21 mouse cellular contexts compared by ENCODE assay signal in genomic region chr4:132490273-132491010, GRCm38 (mm10). TPM values are rescaled to one million over a fixed set of nuclear protein-coding genes. Genes with fewer than 3 reads are reported as not detected.
DNase-seq lines count a peak whose midpoint lies in the region; ATAC-seq and TF ChIP-seq lines count a peak whose summit lies in the region.
"Had no signal": no experiment of that assay in that cellular context is flagged by ENCODE, and none has a peak within 500 bp of the region (broad histone marks: within the 10 kb centered on the region; RNA-seq: fewer than 3 reads in every experiment).

No protein-coding gene starts in this region.

- no peaks in the 10 kb centered on the region for H3K9me3 ChIP-seq in midbrain, embryonic 11.5 days (ENCODE audit: control insufficient read depth, low read length)
- no peaks in the 10 kb centered on the region for H3K9me3 ChIP-seq in midbrain, embryonic 16.5 days (replicated peaks; ENCODE audit: control insufficient read depth, low read length, poor library complexity, severe bottlenecking)
- H3K9me3 ChIP-seq: embryonic facial prominence, embryonic 13.5 days; forebrain, embryonic 12.5 days; heart, embryonic 13.5 days; hindbrain, embryonic 12.5 days had no signal

- no peak for TF ChIP-seq CTCF in bone marrow, adult 2 months (IDR thresholded peaks at IDR 0.05; ENCODE audit: control insufficient read depth, insufficient read depth, low read length)

- no peak overlapping the region for H3K27ac ChIP-seq in midbrain, embryonic 11.5 days (ENCODE audit: low read depth, low read length)
- no peak overlapping the region for H3K27ac ChIP-seq in midbrain, embryonic 16.5 days (ENCODE audit: low read length)
- H3K27ac ChIP-seq in bone marrow, adult 2 months (ENCODE audit: control insufficient read depth, insufficient read depth, low read depth, low read length, poor library complexity): peak overlapping the region; percentile 70; the same call in 1 of the 2 replicates
- H3K27ac ChIP-seq: embryonic facial prominence, embryonic 13.5 days; forebrain, embryonic 12.5 days; heart, embryonic 13.5 days; hindbrain, embryonic 12.5 days had no signal

- whole genome bisulfite sequencing in midbrain, embryonic 11.5 days: 93% methylated on average over 15 of the region's 15 CpGs
- WGBS in midbrain, embryonic 16.5 days: 94% methylated on average over 15 of the region's 15 CpGs
- 39% methylated on average over 15 of the region's 15 CpGs for WGBS in bone marrow, adult 2 months

- ATAC-seq in midbrain, embryonic 11.5 days (ENCODE audit: low FRiP score): no peak
- ATAC-seq in midbrain, embryonic 16.5 days: no peak
- peak; percentile 57 to 67; a peak in 3 of 4 replicates for ATAC-seq in hematopoietic stem cell, adult 5-6 weeks (replicated peaks in 1 of 2; ENCODE audit: insufficient read depth in 1 of 2, low FRiP score in 2 of 2, low TSS enrichment in 1 of 2, low read depth in 1 of 2, poor library complexity in 2 of 2, severe bottlenecking in 2 of 2)
- ATAC-seq: activated CD4-positive, CD25-positive, alpha-beta regulatory T cell, adult 4 months; forebrain, embryonic 16.5 days; hindbrain, embryonic 16.5 days; inflammation-experienced regulatory T-cells, adult 6 months; Patski had no signal

- no peak overlapping the region for H3K9ac ChIP-seq in midbrain, embryonic 11.5 days (ENCODE audit: low read length)
- no peak overlapping the region for H3K9ac ChIP-seq in midbrain, embryonic 16.5 days (ENCODE audit: low read depth, low read length)
- H3K9ac ChIP-seq: embryonic facial prominence, embryonic 13.5 days; forebrain, embryonic 12.5 days; heart, embryonic 13.5 days; hindbrain, embryonic 12.5 days had no signal

- H3K4me2 ChIP-seq in midbrain, embryonic 11.5 days: no peak overlapping the region
- no peak overlapping the region for H3K4me2 ChIP-seq in midbrain, embryonic 16.5 days (ENCODE audit: low read length)
- H3K4me2 ChIP-seq: embryonic facial prominence, embryonic 13.5 days; forebrain, embryonic 12.5 days; heart, embryonic 13.5 days; hindbrain, embryonic 12.5 days had no signal

- H3K4me1 ChIP-seq in midbrain, embryonic 11.5 days (ENCODE audit: control insufficient read depth, insufficient read depth, low read length): no peaks in the 10 kb centered on the region
- no peaks in the 10 kb centered on the region for H3K4me1 ChIP-seq in midbrain, embryonic 16.5 days (ENCODE audit: control insufficient read depth, insufficient read depth, low read length)
- peaks cover 2% of the 10 kb centered on the region; the same call in 1 of the 2 replicates for H3K4me1 ChIP-seq in bone marrow, adult 2 months (ENCODE audit: control insufficient read depth, insufficient read depth, low read length)

- TF ChIP-seq POLR2A in bone marrow, adult 2 months (IDR thresholded peaks at IDR 0.05; ENCODE audit: borderline replicate concordance, control insufficient read depth, low read depth, low read length): no peak

- peak; percentile 64 for DNase-seq in midbrain, embryonic 11.5 days (ENCODE audit: low spot score, missing footprints)
- no peak for DNase-seq in layer of hippocampus, postnatal 25 days (ENCODE audit: extremely low spot score in 1 of 2, low spot score in 1 of 2)
- no peak for DNase-seq in neural tube, embryonic 10.5 days (ENCODE audit: extremely low spot score, low spot score)
- no peak for DNase-seq in lung, postnatal 14 days
- DNase-seq: adrenal gland, postnatal 14 days; cerebellum, adult 2 months; cerebellum, postnatal 10 days; gastrocnemius, postnatal 14 days; heart, postnatal 36 days had no signal

- no peaks in the 10 kb centered on the region for H3K36me3 ChIP-seq in midbrain, embryonic 11.5 days (ENCODE audit: control insufficient read depth, insufficient read depth, low read length)
- no peaks in the 10 kb centered on the region for H3K36me3 ChIP-seq in midbrain, embryonic 16.5 days (ENCODE audit: control insufficient read depth, insufficient read depth, low read length)

- no peaks in the 10 kb centered on the region for H3K27me3 ChIP-seq in midbrain, embryonic 11.5 days (ENCODE audit: control insufficient read depth, insufficient read depth, low read length)
- H3K27me3 ChIP-seq in midbrain, embryonic 16.5 days (ENCODE audit: control insufficient read depth, insufficient read depth, low read depth, low read length): no peaks in the 10 kb centered on the region
- H3K27me3 ChIP-seq: embryonic facial prominence, embryonic 13.5 days; forebrain, embryonic 12.5 days; heart, embryonic 13.5 days; hindbrain, embryonic 12.5 days; Patski had no signal

- no peak overlapping the region for H3K4me3 ChIP-seq in midbrain, embryonic 11.5 days (ENCODE audit: low read depth, low read length)
- no peak overlapping the region for H3K4me3 ChIP-seq in midbrain, embryonic 16.5 days (ENCODE audit: low read depth, low read length)
- H3K4me3 ChIP-seq in bone marrow, adult 2 months (replicated peaks; ENCODE audit: control insufficient read depth, low read depth, low read length): no peak overlapping the region
- H3K4me3 ChIP-seq: embryonic facial prominence, embryonic 13.5 days; forebrain, embryonic 12.5 days; heart, embryonic 13.5 days; hindbrain, embryonic 12.5 days had no signal

RNA-seq across cellular contexts. Expression of gene Sesn2, which starts 19.9 kb away (rescaled TPM):
- polyA plus RNA-seq in midbrain, embryonic 11.5 days (2014; fragmentation: Nextera tagmentation; extraction: Ambion mirVana): 4.9 and 5.1 TPM in 2 replicates
- polyA plus RNA-seq in midbrain, embryonic 16.5 days (2015; fragmentation: Nextera tagmentation; extraction: Ambion mirVana): 9.2 and 10.0 TPM in 2 replicates
- polyA plus RNA-seq in bone marrow, adult 2 months (2011; ENCODE audit: insufficient read depth, insufficient read length, low replicate concordance, missing spikeins): 5.4 and 20.0 TPM in 2 replicates
- total RNA-seq in hematopoietic stem cell, adult 5-6 weeks (2017): 3.9 and 4.0 TPM in 2 replicates
- 10 to 100 TPM; 13.2 to 13.3 TPM for total RNA-seq in layer of hippocampus, postnatal 25 days (2021)

RNA-seq across cellular contexts. Expression of gene Med18, which starts 26.7 kb away (rescaled TPM):
- 19.2 and 22.3 TPM in 2 replicates for polyA plus RNA-seq in midbrain, embryonic 11.5 days (2014; fragmentation: Nextera tagmentation; extraction: Ambion mirVana)
- polyA plus RNA-seq in midbrain, embryonic 16.5 days (2015; fragmentation: Nextera tagmentation; extraction: Ambion mirVana): 16.9 and 17.9 TPM in 2 replicates
- 9.5 and 19.3 TPM in 2 replicates for polyA plus RNA-seq in bone marrow, adult 2 months (2011; ENCODE audit: insufficient read depth, insufficient read length, low replicate concordance, missing spikeins)
- total RNA-seq in hematopoietic stem cell, adult 5-6 weeks (2017): 9.3 and 16.6 TPM in 2 replicates
- total RNA-seq in layer of hippocampus, postnatal 25 days (2021): 1 to 10 TPM; 9.2 to 9.4 TPM

RNA-seq across cellular contexts. Expression of gene Atpif1, which starts 43.0 kb away (rescaled TPM):
- 1,016 and 1,079 TPM in 2 replicates for polyA plus RNA-seq in midbrain, embryonic 11.5 days (2014; fragmentation: Nextera tagmentation; extraction: Ambion mirVana)
- polyA plus RNA-seq in midbrain, embryonic 16.5 days (2015; fragmentation: Nextera tagmentation; extraction: Ambion mirVana): 1,190 and 1,253 TPM in 2 replicates
- 886 and 890 TPM in 2 replicates for polyA plus RNA-seq in bone marrow, adult 2 months (2011; ENCODE audit: insufficient read depth, insufficient read length, low replicate concordance, missing spikeins)
- total RNA-seq in hematopoietic stem cell, adult 5-6 weeks (2017): 937 and 1,217 TPM in 2 replicates
- total RNA-seq in layer of hippocampus, postnatal 25 days (2021): 100 to 1,000 TPM; 461 to 496 TPM

RNA-seq across cellular contexts. Expression of gene Dnajc8, which starts 44.9 kb away (rescaled TPM):
- 228 and 245 TPM in 2 replicates for polyA plus RNA-seq in midbrain, embryonic 11.5 days (2014; fragmentation: Nextera tagmentation; extraction: Ambion mirVana)
- polyA plus RNA-seq in midbrain, embryonic 16.5 days (2015; fragmentation: Nextera tagmentation; extraction: Ambion mirVana): 138 and 153 TPM in 2 replicates
- polyA plus RNA-seq in bone marrow, adult 2 months (2011; ENCODE audit: insufficient read depth, insufficient read length, low replicate concordance, missing spikeins): 128 and 173 TPM in 2 replicates
- total RNA-seq in hematopoietic stem cell, adult 5-6 weeks (2017): 354 and 422 TPM in 2 replicates
- 10 to 100 TPM; 84.5 to 88.5 TPM for total RNA-seq in layer of hippocampus, postnatal 25 days (2021)

Comparison
In these comparisons a context has a peak if more than half of its experiments do, and no peak if none do; other contexts are left out.
1. ATAC-seq: peak in hematopoietic stem cell, adult 5-6 weeks (2 of 2); none in midbrain, embryonic 11.5 days (single experiment) and midbrain, embryonic 16.5 days (single experiment).